ENCODE assay signal across 11 mouse cellular contexts in genomic region chr14:73700256-73700655, GRCm38 (mm10). TPM values are rescaled to one million over a fixed set of nuclear protein-coding genes. Genes with fewer than 3 reads are reported as not detected.
DNase-seq lines count a peak whose midpoint lies in the region; ATAC-seq lines count a peak whose summit lies in the region.
"Had no signal": no experiment of that assay in that cellular context is flagged by ENCODE, and none has a peak within 500 bp of the region (broad histone marks: within the 10 kb centered on the region; RNA-seq: fewer than 3 reads in every experiment).

No protein-coding gene starts in this region.

- H3K27me3 ChIP-seq in hindbrain, embryonic 14.5 days (ENCODE audit: control insufficient read depth, insufficient read depth, low read length) = no peaks in the 10 kb centered on the region
- H3K27me3 ChIP-seq in hindbrain, embryonic 16.5 days (replicated peaks; ENCODE audit: control insufficient read depth, insufficient read depth, low read length) = no peaks in the 10 kb centered on the region
- H3K27me3 ChIP-seq in midbrain, embryonic 11.5 days (ENCODE audit: control insufficient read depth, insufficient read depth, low read length) = no peaks in the 10 kb centered on the region
- H3K27me3 ChIP-seq in midbrain, embryonic 16.5 days (ENCODE audit: control insufficient read depth, insufficient read depth, low read depth, low read length) = no peaks in the 10 kb centered on the region
- H3K27me3 ChIP-seq: megakaryocyte, embryonic 14.5 days had no signal

- no peak overlapping the region for H3K27ac ChIP-seq in hindbrain, embryonic 14.5 days
- H3K27ac ChIP-seq in hindbrain, embryonic 16.5 days (ENCODE audit: low read depth, low read length) = no peak overlapping the region
- H3K27ac ChIP-seq in midbrain, embryonic 11.5 days (ENCODE audit: low read depth, low read length) = no peak overlapping the region
- no peak overlapping the region for H3K27ac ChIP-seq in midbrain, embryonic 16.5 days (ENCODE audit: low read length)

- H3K4me3 ChIP-seq in hindbrain, embryonic 14.5 days (replicated peaks; ENCODE audit: low read length) = no peak overlapping the region
- H3K4me3 ChIP-seq in hindbrain, embryonic 16.5 days (ENCODE audit: low read length) = no peak overlapping the region
- H3K4me3 ChIP-seq in midbrain, embryonic 11.5 days (ENCODE audit: low read depth, low read length) = no peak overlapping the region
- no peak overlapping the region for H3K4me3 ChIP-seq in midbrain, embryonic 16.5 days (ENCODE audit: low read depth, low read length)
- H3K4me3 ChIP-seq: megakaryocyte, embryonic 14.5 days had no signal

- H3K4me2 ChIP-seq in hindbrain, embryonic 14.5 days (replicated peaks) = no peak overlapping the region
- no peak overlapping the region for H3K4me2 ChIP-seq in hindbrain, embryonic 16.5 days (ENCODE audit: low read length)
- no peak overlapping the region for H3K4me2 ChIP-seq in midbrain, embryonic 11.5 days
- no peak overlapping the region for H3K4me2 ChIP-seq in midbrain, embryonic 16.5 days (ENCODE audit: low read length)

- no peaks in the 10 kb centered on the region for H3K4me1 ChIP-seq in hindbrain, embryonic 14.5 days (replicated peaks; ENCODE audit: control insufficient read depth, insufficient read depth, low read length)
- no peaks in the 10 kb centered on the region for H3K4me1 ChIP-seq in hindbrain, embryonic 16.5 days (ENCODE audit: control insufficient read depth, insufficient read depth, low read depth, low read length)
- H3K4me1 ChIP-seq in midbrain, embryonic 11.5 days (ENCODE audit: control insufficient read depth, insufficient read depth, low read length) = no peaks in the 10 kb centered on the region
- no peaks in the 10 kb centered on the region for H3K4me1 ChIP-seq in midbrain, embryonic 16.5 days (ENCODE audit: control insufficient read depth, insufficient read depth, low read length)

- peak; percentile 61 for DNase-seq in hindbrain, embryonic 14.5 days (ENCODE audit: low spot score)
- DNase-seq in midbrain, embryonic 11.5 days (ENCODE audit: low spot score, missing footprints) = peak; percentile 84
- peak; percentile 69 for DNase-seq in brain, adult 2 months (ENCODE audit: low read depth, low spot score)
- DNase-seq in skeletal muscle tissue, adult 2 months (ENCODE audit: low read depth, low spot score) = peak; percentile 7
- no peak for DNase-seq in natural killer cell, adult 2 months (ENCODE audit: low spot score in 2 of 2)
- DNase-seq: cerebellum, adult 9-10 months had no signal

- no peak overlapping the region for H3K9ac ChIP-seq in hindbrain, embryonic 14.5 days
- no peak overlapping the region for H3K9ac ChIP-seq in hindbrain, embryonic 16.5 days (ENCODE audit: low read depth, low read length)
- no peak overlapping the region for H3K9ac ChIP-seq in midbrain, embryonic 11.5 days (ENCODE audit: low read length)
- H3K9ac ChIP-seq in midbrain, embryonic 16.5 days (ENCODE audit: low read depth, low read length) = no peak overlapping the region

- 68% methylated on average over 1 of the region's 1 CpGs for WGBS in hindbrain, embryonic 14.5 days
- 68% methylated on average over 1 of the region's 1 CpGs for WGBS in hindbrain, embryonic 16.5 days
- 69% methylated on average over 1 of the region's 1 CpGs for WGBS in midbrain, embryonic 11.5 days
- 68% methylated on average over 1 of the region's 1 CpGs for WGBS in midbrain, embryonic 16.5 days

- no peaks in the 10 kb centered on the region for H3K9me3 ChIP-seq in hindbrain, embryonic 14.5 days (ENCODE audit: control insufficient read depth, low read length)
- no peaks in the 10 kb centered on the region for H3K9me3 ChIP-seq in hindbrain, embryonic 16.5 days (ENCODE audit: control insufficient read depth, low read length)
- H3K9me3 ChIP-seq in midbrain, embryonic 11.5 days (ENCODE audit: control insufficient read depth, low read length) = no peaks in the 10 kb centered on the region
- H3K9me3 ChIP-seq in midbrain, embryonic 16.5 days (replicated peaks; ENCODE audit: control insufficient read depth, low read length, poor library complexity, severe bottlenecking) = no peaks in the 10 kb centered on the region
- H3K9me3 ChIP-seq: megakaryocyte, embryonic 14.5 days had no signal

- no peaks in the 10 kb centered on the region for H3K36me3 ChIP-seq in hindbrain, embryonic 14.5 days (replicated peaks; ENCODE audit: control insufficient read depth, insufficient read depth)
- no peaks in the 10 kb centered on the region for H3K36me3 ChIP-seq in hindbrain, embryonic 16.5 days (ENCODE audit: control insufficient read depth, insufficient read depth, low read length)
- no peaks in the 10 kb centered on the region for H3K36me3 ChIP-seq in midbrain, embryonic 11.5 days (ENCODE audit: control insufficient read depth, insufficient read depth, low read length)
- no peaks in the 10 kb centered on the region for H3K36me3 ChIP-seq in midbrain, embryonic 16.5 days (ENCODE audit: control insufficient read depth, insufficient read depth, low read length)

- no peak for ATAC-seq in hindbrain, embryonic 14.5 days (ENCODE audit: low FRiP score)
- ATAC-seq in hindbrain, embryonic 16.5 days = no peak
- no peak for ATAC-seq in midbrain, embryonic 11.5 days (ENCODE audit: low FRiP score)
- no peak for ATAC-seq in midbrain, embryonic 16.5 days

RNA-seq across cellular contexts. Expression of gene Gm21750, which starts 39.2 kb away (rescaled TPM):
- not detected in 2 replicates for polyA plus RNA-seq in hindbrain, embryonic 14.5 days (2014; fragmentation: Nextera tagmentation; extraction: Ambion mirVana)
- not detected in 2 replicates for polyA plus RNA-seq in hindbrain, embryonic 16.5 days (2015; fragmentation: Nextera tagmentation; extraction: Ambion mirVana)
- polyA plus RNA-seq in midbrain, embryonic 11.5 days (2014; fragmentation: Nextera tagmentation; extraction: Ambion mirVana) = not detected in 2 replicates
- not detected in 2 replicates for polyA plus RNA-seq in midbrain, embryonic 16.5 days (2015; fragmentation: Nextera tagmentation; extraction: Ambion mirVana)
- polyA plus RNA-seq: gonadal fat pad, adult 2 months; large intestine, adult 2 months had no signal

Comparison
In these comparisons a context has a peak if more than half of its experiments do, and no peak if none do; other contexts are left out.
1. DNase-seq: peak in hindbrain, embryonic 14.5 days (single experiment), midbrain, embryonic 11.5 days (single experiment), brain, adult 2 months (single experiment) and skeletal muscle tissue, adult 2 months (single experiment); none in natural killer cell, adult 2 months (0 of 2).